Mouse (Mus musculus) spleen, adult 12 weeks (tissue): Measurements from ENCODE around the gene Fip1l1.

ENCODE experiments used
- DNase-seq: peaks from one replicate; pipeline ENCODE4 v3.0.0; 2022; ENCODE audit warnings: low spot score

Gene Fip1l1

GRCm38 (mm10) chr5:74535240-74536021 is at the start of gene Fip1l1:
Fip1l1 (plus strand) TSS chr5:74535449.
- peak; percentile 90 for DNase-seq

- DNase-seq: no peak
These were observed 42.5 kb upstream of the Fip1l1 start for GRCm38 (mm10) chr5:74492705-74493104.

- DNase-seq: no peak
These were observed 23.6 kb upstream of the Fip1l1 start for GRCm38 (mm10) chr5:74511686-74512085.

GRCm38 (mm10) chr5:74527025-74527424 is 8.2 kb upstream of the Fip1l1 start:
- DNase-seq: no peak

DNA sequence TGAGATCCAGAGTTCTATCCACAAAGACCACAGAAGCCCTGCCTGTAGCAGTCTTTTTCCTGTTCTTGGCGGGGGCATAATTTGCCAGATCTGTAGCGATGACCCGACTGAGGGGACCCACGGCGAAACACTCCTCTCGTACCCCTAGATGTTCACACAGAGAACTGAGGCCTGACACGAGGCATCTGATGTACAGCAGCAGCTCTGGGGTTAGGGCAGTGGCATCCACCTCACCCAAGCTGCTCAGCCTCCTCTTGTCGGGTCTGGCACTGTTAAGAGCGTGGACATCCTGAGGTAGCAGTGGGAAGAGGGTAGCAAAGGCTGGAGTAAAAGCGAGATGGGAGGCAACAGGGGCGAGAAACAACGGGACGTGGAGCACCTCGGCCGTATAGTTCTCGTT is 4.5 kb upstream of the Fip1l1 start:
- DNase-seq: no peak

DNA sequence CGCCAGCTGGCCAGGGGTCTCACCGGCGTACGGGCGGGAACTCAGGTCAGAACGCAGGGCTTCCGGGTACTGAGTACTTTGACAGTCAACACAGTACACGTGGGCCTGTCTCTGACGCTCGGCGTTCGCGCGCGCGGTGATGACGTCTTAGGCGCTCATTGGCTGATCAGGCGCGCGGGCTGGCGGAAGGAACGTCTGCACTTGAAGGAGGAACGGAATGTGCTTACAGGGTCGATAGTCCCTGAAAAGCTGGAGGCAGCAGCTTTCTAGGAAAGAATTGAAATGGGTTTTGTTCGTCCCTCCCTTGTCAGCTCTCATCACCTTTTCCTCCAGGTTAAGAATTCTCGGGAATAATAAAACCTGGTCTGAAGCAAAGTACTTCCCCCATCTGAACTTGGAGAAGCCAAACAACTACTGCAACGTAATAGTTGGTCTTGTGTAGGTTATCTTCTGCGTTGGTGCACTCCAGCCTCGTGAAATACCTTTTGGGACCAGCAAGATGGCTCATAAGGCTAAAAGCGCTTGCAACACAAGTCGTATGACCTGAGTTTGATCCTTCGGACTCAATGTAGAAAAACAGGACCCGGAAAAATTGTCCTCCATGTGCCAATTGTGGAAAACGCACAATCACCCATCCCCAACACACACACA is 3.5 kb upstream of the Fip1l1 start, which contains the start of gene Scfd2:
TSS of gene Scfd2 (minus strand) at position 130 of the 651 bp plus-strand sequence.
- DNase-seq: peak; percentile 97

- no peak for DNase-seq
These were observed 1.1 kb downstream of the Fip1l1 start for GRCm38 (mm10) chr5:74536180-74536947.

DNA sequence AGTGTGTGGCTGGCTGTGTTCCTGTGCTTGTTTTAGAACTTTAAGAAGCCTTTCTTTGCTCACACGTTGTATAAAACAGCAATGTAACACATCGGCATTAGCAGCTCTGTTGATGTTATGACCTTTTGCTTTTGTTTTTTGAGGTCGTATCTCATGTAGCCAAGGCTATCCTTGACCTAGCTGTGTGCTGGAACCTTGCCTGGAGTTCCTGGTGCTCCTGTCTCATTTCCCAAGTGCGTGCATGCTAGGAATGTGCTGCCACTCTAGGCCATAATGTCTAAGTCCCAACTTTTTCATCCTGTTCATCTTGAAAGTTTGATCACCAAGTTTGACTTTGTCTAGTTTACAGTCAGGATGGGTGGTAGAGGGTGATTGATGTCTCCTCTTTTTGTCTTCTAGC is 10.4 kb downstream of the Fip1l1 start:
- DNase-seq: no peak

GRCm38 (mm10) chr5:74549566-74549965 is 14.3 kb downstream of the Fip1l1 start:
- no peak for DNase-seq

DNA sequence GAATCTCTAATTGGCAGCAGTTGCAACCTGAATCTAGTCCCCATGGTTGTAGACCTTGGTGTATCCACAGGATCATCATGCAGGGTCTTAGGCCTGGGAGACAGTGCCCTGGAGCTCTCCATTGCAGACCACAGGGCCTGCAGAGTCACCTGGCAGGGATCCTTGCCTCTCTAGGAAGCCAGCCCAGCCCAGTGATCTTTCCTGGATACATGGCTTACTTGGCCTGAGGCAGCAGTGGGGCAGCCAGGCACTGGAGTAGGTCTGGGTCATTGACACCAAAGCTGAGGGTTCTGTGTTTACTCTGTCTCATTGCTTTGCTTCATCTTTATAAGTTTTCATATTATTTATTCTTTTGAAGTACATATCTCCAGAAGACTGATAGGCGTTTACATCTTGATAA is 25.9 kb downstream of the Fip1l1 start:
- DNase-seq: no peak

DNA sequence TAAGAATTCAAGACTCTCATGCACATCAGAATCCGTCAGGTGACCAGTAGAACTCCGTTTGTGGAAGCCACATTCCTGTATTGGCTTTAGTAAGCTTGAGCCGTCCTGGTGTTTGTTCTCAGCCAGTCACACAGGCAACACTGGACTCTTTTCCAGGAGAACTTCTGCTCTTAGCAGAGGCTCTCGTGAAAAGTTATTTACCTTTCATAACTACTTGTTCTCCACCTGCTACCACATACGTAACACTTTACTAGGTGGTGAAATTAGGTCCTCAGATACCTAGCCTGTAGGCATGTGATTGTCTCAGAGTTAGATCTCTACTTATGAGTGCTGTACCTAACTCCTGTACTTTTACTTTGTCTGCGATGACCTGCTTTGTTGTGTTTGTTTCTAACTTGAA is 36.5 kb downstream of the Fip1l1 start:
- no peak for DNase-seq

DNA sequence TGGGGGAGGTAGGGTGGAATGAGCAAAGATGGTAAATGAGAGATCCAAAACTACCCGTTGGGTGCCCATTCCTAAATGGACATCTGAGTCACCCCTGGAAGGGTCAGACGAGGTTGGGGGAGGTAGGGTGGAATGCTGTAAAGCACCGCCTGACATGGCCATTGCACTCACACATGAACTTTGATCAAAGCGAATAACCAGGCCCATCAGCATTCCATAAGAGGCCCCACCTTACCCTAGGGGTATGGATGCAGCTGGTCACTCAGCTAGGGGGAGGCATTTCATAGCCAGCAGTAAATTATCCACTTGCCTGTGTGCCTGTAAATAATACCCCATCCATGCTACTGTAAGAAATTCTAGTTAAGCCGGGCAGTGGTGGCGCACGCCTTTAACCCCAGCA is 53.9 kb downstream of the Fip1l1 start:
- no peak for DNase-seq

GRCm38 (mm10) chr5:74591413-74591812 is 56.2 kb downstream of the Fip1l1 start:
- no peak for DNase-seq

DNA sequence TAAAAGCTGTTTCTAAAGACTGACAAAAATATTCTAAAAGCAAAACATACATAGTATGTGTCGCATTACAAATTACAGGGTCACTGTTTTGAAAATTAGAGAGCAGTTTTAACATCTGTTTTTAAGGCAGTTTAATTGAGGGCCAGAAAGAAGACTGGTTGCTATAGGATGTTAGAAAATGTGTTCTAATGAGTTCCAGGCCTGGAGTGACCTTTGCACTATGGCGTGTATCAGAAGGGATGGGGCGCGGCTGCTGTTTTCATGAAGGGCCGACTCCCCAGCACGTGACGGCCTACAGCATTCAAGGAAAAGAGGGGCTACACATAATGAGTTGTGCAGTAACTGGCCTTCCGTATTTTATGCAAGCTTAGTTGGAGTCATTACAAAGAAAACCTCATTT is 57.9 kb downstream of the Fip1l1 start:
- DNase-seq: no peak

- no peak for DNase-seq
These were observed 64.8 kb downstream of the Fip1l1 start for GRCm38 (mm10) chr5:74600010-74600409.

DNA sequence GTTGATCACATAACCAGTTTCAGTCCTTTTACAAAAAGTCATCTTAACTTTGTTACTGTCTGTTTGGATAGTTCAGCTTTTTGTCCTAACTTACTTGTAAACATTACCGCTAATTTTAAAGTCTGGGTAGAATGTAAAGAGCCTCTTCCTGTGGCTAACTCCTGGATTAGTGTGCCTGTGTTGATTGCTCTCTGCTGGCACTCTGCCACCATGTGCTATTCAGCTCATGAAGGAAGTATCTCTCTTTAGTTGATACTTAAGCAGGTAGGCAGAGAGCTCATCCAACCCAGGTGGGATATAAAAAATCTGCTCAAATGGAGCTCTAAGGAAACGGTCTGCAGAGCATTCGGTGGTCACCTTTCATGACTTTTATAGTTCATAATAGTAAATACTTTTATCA is 65.9 kb downstream of the Fip1l1 start:
- no peak for DNase-seq

- DNase-seq: no peak
These were observed 66.7 kb downstream of the Fip1l1 start for GRCm38 (mm10) chr5:74601965-74602364.

DNA sequence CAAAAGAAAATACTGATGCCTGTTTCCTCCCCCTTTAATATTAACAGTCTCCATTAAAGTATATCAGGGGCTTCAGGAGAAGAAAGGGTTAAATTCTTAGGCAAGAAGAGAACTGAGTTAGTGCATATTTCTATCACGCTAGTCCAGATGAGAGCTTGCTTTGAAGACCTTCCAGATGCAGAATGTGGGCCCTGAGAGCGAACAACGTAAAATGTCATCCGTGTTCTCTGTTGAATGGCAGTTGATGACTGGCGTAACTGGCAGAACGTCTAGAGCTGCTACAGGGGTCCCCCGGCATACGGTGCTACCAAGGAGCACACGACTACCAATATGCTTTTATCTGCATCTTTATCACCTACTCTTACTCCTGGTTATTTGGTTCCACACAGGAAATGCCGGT is 67.1 kb downstream of the Fip1l1 start:
- DNase-seq: no peak

DNA sequence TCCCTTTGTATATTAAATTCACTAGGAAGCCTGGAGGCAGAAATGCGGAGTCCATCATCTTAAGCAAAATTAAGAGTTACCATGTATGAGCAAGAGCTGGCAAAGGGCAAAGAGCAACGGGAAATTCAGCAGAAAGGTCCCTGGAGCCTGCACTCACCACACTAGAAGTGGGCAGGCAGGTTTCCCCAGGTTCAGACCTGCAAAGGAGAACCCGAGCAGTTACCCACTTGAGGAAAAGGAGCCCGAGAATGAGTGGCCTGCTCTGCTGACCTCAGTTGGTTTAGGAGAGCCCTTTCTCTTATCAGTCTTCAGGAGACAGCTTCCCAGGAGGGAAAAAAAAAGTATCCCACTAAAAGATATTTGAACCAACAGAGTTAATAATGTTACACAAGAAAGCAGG is 68.1 kb downstream of the Fip1l1 start:
- no peak for DNase-seq

DNA sequence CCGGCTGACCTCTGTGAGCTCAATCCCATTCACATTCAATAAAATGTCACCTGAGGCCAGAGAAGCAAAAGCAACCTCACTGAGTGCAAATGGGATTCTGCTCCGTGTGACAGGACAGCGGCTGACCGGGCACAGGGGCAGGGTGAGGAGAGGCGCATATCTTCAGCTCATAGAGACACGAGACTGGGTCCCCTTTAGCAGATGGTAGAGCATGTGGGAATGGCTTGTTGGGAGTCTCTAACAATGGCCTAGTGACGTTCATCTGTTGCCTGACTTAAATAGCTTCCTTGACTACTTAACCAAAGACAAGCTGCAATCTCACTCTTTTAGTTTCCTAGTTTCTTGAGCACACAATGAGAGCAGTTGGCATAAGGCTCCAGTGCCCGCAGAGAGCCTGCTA is 71.0 kb downstream of the Fip1l1 start:
- no peak for DNase-seq

DNA sequence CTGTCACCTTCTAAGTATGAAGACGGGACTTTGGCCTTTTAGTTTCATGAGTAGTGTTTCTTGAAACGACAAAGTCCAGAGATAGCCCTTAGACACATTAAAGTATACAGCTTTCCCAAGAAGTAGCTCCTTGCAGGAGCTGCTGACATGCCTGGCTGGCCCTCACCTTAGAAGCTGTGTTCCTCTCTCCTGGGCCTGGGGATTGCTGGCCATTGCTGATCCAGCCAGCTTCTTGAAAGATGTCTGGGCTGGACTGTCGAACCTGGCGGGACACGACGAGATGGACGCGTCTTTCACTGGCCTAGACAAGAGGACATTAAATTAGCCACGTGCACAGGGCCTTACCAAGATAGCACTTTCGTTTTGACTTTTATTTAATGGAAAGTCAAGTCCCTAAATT is 75.3 kb downstream of the Fip1l1 start:
- no peak for DNase-seq

GRCm38 (mm10) chr5:74612713-74613112 is 77.5 kb downstream of the Fip1l1 start:
- DNase-seq: no peak
